Mouse (Mus musculus) layer of hippocampus, postnatal 36 days (tissue): ENCODE data around the gene Gm21708. TPM values are rescaled to one million over a fixed set of nuclear protein-coding genes. Genes with fewer than 3 reads are reported as not detected.
"Not testable (repeated sequence)": the region's sequence is repeated elsewhere in the genome, so short reads cannot be mapped to it uniquely, and the experiment has no call there.

Experiments
- DNase-seq, 2 experiments: peaks; one replicate each; pipeline ENCODE4 v3.0.0; 2022
- total RNA-seq, 2 experiments: library from RNA; stranded (reverse); gene quantifications; 2 replicates each; pipeline ENCODE4 v1.2.3; 2021

Gm21708 gene
- total RNA-seq, result not detected

- not testable (repeated sequence) for DNase-seq
Observed at GRCm38 (mm10) chrY:3410067-3410466, at the start of gene Gm21708, which contains the start of gene Gm21704. Gene Gm21708, minus strand, starts transcription at chrY:3410167. Gene Gm21704, minus strand, starts transcription at chrY:3410167.

Other genes with a start within 250 kb of the Gm21708 start
- gene Gm21677, start 103.7 kb downstream of the Gm21708 start, total RNA-seq, result not detected
- not detected for gene Gm21693, start 64.8 kb downstream of the Gm21708 start, total RNA-seq
- gene Gm21704, start within 50 bp of the Gm21708 start, total RNA-seq, result not detected